Mouse (Mus musculus): Measurements from ENCODE around the gene Apba2. TPM values are rescaled to one million over a fixed set of nuclear protein-coding genes. Genes with fewer than 3 reads are reported as not detected.

Gene Apba2
- total RNA-seq, 2 experiments from 2014 or later = 0.15 TPM; not detected in 1

GRCm38 (mm10) chr7:64645458-64645857, 144.0 kb downstream of the Apba2 start:
- intact Hi-C loops (cut with DNase I) = no loop called here
- DNase-seq = no peak

- no peak for DNase-seq
- intact Hi-C loops (cut with DNase I) = no loop called here
These were observed 144.5 kb downstream of the Apba2 start for GRCm38 (mm10) chr7:64646046-64646445.

DNA sequence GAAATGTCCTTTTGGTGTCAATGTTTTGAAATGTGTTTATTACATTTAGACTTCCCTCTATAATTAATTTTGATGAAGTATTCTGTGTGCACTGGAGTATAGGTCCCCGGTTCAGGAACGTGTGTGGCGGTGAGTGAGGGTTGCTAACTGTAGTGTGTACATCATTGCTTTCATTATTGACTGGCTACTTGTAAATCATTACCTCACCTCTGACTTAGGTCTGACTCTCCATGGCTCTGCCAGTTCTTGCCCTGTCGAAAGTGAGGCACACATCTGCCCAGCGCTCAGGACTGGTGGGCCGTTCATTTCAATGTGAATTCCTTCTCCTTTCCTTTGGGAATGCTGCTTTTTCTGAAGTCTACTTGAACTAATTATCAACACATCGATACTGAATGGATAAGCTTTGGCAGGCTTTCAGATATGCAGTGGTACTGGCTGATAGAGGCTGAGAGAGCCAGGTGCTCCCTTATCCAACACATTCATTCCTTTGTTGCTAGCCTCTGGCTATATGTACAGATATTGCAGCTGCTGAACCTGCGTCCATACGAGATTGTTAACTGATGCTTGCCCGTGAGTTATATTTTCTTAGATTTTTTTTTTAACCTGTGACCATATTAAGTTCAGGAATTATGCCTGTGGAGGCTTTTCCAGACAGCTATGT, 147.6 kb downstream of the Apba2 start:
- intact Hi-C loops (cut with DNase I) = no loop called here
- no peak for DNase-seq

DNA sequence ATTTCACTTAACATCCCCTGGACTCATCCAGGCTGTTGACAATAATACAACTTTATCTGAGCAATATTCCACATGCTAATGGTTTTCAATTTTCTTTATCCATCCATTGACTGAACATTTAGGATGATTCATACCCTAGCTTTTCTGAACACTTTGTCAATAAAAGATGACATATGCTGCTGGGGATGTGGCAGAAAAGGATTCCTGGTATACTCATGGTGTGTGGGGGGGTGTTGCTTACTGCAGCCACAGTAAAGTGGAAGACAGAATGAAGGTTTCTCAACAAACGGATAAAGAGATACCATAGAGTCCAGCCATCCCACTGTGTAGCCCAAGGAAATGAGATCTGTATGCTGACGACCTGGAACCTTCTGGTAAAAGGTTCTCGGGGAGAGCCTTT, 150.5 kb downstream of the Apba2 start:
- no peak for DNase-seq
- intact Hi-C loops (cut with DNase I) = no loop called here

GRCm38 (mm10) chr7:64656787-64657186, 155.3 kb downstream of the Apba2 start:
- intact Hi-C loops (cut with DNase I) = no loop called here
- no peak for DNase-seq

DNA sequence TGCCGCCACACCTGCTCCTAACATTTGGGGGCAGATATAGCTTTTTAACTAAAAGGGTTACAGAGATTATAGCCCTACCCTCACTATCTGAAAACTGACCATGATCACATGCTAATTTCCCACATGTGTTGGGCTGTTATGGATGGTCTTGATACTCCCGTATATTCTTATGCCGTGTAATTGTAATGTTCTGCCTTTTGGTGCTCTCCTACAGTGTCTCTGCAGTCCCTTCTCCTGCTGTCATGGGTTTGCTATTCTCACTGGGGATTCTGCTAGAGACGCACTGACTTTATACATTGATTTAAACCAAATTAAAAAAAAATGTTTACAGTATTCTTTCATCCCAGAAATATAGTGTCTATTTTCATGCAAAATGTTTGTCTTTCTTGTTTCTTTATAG, 157.4 kb downstream of the Apba2 start:
- intact Hi-C loops (cut with DNase I) = no loop called here
- DNase-seq = no peak

DNA sequence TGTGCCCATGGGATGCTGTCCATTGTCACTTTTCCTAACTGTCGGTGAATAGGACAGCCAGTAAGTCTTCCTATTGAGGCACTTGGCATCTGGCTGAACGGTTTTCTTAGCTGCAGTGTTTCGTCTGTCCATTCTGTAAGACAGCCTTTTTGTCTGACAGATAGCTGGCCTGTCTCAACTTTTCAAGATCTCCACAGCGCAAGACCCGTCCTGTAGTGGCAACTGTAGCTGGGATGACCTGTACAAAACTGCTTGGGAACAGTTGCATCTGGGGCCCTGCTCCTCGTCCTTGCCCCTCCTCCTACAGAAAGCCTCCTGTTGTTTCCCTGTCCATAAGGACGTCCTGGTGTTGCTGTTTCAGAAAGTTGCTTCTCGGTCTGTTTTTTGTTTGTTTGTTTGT, 157.8 kb downstream of the Apba2 start:
- intact Hi-C loops (cut with DNase I) = no loop called here
- no peak for DNase-seq

- intact Hi-C loops (cut with DNase I) = no loop called here
- no peak for DNase-seq
These were observed 161.0 kb downstream of the Apba2 start for GRCm38 (mm10) chr7:64662506-64662905.

GRCm38 (mm10) chr7:64663600-64663999, 162.1 kb downstream of the Apba2 start:
- intact Hi-C loops (cut with DNase I) = no loop called here
- no peak for DNase-seq

- DNase-seq = no peak
- intact Hi-C loops (cut with DNase I) = no loop called here
These were observed 163.6 kb downstream of the Apba2 start for GRCm38 (mm10) chr7:64665120-64665519.

DNA sequence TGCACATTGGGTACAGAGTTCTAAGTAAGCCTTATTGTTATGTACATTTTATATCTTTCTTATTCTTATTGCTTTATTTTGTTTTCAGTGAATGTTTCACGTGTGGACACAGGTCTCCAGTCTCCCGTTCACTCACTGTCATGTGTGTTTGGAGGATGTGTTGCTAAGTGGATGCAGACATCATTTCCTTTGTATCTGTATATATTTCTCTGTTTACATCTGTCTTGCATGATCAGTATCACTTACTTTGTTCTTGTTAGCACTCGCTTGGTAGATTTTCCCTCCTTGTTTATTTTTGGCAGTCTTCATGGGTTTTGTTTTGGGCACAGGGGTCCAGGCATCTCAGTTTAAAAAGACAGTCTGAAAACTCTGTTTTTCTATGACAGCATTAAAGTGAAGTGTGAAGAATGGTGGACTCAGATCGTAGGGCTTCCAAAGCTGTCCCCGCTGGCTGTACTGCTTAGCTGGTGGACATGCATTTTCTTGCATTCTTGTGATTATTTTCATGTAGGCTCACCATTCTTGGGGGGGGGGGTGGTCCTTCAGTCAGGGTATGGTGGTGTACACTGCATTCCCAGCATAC, 164.3 kb downstream of the Apba2 start:
- intact Hi-C loops (cut with DNase I) = no loop called here
- DNase-seq = no peak

- no peak for DNase-seq
- intact Hi-C loops (cut with DNase I) = no loop called here
These were observed 166.5 kb downstream of the Apba2 start for GRCm38 (mm10) chr7:64667959-64668358.

DNA sequence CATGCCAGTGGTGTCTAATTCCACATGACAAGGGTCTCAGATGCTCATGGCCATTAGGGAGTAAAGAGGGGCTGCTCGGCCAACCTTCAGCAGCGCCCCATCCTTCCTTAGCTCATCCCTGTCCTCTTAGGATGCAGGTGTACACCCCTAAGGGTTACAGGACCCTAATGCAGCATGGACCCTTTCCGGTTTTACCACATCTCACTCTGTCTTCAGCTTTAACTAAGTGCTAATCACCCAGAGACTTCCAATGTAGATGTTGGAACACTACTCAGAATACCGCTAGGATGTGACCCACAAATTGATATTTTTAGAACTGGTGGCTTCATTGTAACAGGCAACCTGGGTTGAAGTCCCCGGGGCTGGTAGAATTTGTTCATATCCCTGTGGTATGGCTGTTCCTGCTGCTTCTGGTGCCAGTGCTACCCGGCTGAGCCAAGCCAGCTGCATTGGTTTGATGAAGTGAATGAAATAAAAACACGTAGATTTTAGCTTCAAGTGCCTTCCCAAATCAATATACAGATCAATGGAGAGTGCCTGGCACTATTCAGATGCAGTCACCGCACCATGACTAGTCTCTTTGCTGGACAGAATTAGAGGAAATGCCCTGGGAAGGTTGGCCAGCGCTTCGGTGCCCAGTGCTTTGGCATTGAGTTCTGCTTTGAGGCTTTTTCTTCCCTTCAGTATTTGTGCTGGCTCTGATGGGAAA, 178.4 kb downstream of the Apba2 start:
- intact Hi-C loops (cut with DNase I) = no loop called here
- DNase-seq = no peak

DNA sequence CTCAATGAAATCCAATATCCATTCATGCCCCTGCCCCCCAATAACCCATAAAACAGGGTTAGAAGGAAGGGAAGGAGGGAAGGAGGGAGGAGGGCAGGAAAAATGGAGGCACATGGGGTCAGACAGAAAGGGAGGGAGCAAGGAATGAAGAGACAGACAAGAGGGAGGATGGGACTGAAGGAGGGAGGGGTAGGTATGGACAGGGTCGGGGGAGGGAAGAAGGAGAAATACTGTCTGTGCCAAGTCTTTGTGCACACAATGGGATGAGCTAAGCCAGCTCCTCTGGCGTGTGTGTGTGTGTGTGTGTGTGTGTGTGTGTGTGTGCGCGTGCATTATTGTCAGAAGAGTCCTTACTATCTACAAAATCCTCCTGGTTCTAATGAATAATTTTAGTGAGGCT, 183.4 kb downstream of the Apba2 start:
- intact Hi-C loops (cut with DNase I) = no loop called here
- no peak for DNase-seq

- intact Hi-C loops (cut with DNase I) = no loop called here
- DNase-seq = no peak
These were observed 186.8 kb downstream of the Apba2 start for GRCm38 (mm10) chr7:64688115-64688817.

GRCm38 (mm10) chr7:64691831-64692230, 190.3 kb downstream of the Apba2 start:
- intact Hi-C loops (cut with DNase I) = no loop called here
- DNase-seq = no peak

DNA sequence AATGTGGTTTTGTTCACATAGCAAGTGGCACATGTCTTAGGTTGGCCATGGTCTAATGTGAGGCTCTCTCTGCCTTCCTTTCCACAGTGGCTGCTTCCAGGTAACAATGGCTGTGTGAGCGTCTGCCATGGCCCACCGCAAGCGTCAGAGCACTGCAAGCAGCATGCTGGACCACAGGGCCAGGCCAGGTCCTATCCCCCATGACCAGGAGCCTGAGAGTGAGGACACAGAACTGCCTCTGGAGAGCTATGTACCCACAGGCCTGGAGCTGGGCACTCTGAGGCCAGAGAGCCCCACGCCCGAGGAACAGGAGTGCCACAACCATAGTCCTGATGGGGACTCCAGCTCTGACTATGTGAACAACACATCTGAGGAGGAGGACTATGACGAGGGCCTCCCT, 193.4 kb downstream of the Apba2 start:
- DNase-seq = no peak
- intact Hi-C loops (cut with DNase I) = no loop called here

DNA sequence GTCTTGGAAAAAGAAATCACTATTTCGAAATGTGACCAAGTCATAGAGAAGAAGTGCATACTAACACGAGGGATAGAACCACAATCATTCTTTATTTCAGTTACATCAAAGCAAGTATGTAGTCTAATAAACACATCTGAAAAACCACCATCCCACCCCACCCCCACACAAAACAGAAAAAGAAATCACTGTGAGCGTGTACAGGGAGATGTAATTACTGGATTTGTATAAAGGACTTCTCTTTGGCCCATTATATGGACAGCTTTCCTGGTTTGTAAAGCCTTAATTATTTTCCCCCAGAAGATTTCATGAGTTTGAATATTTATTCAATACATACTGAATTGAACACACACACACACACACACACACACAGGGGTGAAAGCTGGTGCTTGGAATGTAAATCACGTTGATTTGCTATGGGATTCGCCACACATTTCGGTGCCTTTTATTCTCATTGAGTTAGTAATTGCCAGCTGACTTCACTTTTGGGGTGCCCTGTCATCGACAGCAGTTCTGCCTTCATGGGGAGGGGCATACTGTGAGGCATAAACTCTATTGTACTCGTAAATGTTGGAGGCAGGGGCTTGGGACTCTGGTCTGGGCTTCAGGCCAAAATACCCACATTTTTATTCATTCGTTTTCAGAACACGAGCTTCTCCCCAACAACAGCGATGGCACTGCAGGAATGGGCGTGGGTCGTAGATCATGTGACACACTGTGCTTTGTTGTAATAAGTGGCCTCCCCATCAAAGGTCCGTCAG, 195.2 kb downstream of the Apba2 start:
- intact Hi-C loops (cut with DNase I) = no loop called here
- no peak for DNase-seq

- intact Hi-C loops (cut with DNase I) = no loop called here
- DNase-seq = no peak
These were observed 196.4 kb downstream of the Apba2 start for GRCm38 (mm10) chr7:64697791-64698337.

DNA sequence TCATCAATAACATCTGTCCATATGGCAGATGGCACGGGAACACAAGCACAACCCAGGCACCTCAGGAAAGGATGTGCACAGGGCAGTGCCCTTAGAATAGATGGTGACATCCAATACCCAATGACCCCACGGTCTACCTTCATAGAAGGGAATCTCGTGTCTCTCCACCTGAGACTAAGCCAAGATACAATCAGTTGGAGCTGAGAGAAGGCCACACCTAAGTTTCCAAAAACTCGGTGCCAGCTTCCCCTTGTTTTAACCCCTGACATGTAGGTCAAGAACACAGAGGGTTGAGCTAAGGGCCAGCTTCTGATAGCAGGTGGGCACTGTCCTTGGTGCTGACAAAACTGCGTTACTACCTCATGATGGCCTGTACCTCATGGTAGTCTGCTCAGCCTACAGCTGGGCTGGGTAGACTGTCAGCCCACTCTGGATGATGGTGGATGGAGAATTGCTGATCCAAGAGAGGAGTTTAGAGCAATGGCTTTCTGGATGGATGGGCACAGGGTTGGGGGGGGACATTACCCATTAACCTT, 202.6 kb downstream of the Apba2 start:
- intact Hi-C loops (cut with DNase I) = no loop called here

More for the DNA sequence above, 202.6 kb downstream of the Apba2 start:
- DNase-seq = no peak

Data from gastrocnemius, postnatal 36 days (tissue).